Mouse (Mus musculus) hindbrain, postnatal 0 days (tissue): ENCODE results near the gene Lipf. TPM values are rescaled to one million over a fixed set of nuclear protein-coding genes. Genes with fewer than 3 reads are reported as not detected.

ENCODE experiments used
- ATAC-seq: fragments of 200-750 bp; cut with Nextera tagmentation; 2 replicates; pipeline ENCODE4 v1.8.0; 2017; ENCODE audit warnings: mild to moderate bottlenecking, moderate TSS enrichment, moderate library complexity
- DNase-seq: peaks from one replicate; pipeline ENCODE4 v3.0.0-alpha.2; 2015; ENCODE audit warnings: low spot score
- H3K27ac ChIP-seq: fragments of 300-500 bp; sonication (generic); 2 replicates; pipeline ENCODE4 v1.5.1; 2014; ENCODE audit warnings: mild to moderate bottlenecking
- H3K27me3 ChIP-seq: fragments of 300-500 bp; sonication (generic); 2 replicates; pipeline ENCODE4 v1.6.1; 2014; ENCODE audit warnings: low read length, mixed read lengths; ENCODE audit not compliant: insufficient read depth
- H3K36me3 ChIP-seq: fragments of 300-500 bp; sonication (generic); 2 replicates; pipeline ENCODE4 v1.6.1; 2014; ENCODE audit warnings: low read length, mixed read lengths; ENCODE audit not compliant: insufficient read depth
- H3K4me1 ChIP-seq: fragments of 300-500 bp; sonication (generic); 2 replicates; pipeline ENCODE4 v1.6.1; 2014; ENCODE audit warnings: antibody characterized with exemption, low read length, mixed read lengths; ENCODE audit not compliant: insufficient read depth
- H3K4me2 ChIP-seq: fragments of 300-500 bp; sonication (generic); 2 replicates; pipeline ENCODE4 v1.6.1; 2014; ENCODE audit warnings: low read depth, mild to moderate bottlenecking, low read length, moderate library complexity, mixed read lengths
- H3K4me3 ChIP-seq: fragments of 300-500 bp; sonication (generic); 2 replicates; pipeline ENCODE4 v1.5.1; 2014; ENCODE audit warnings: low read length
- H3K9ac ChIP-seq: fragments of 300-500 bp; sonication (generic); replicated peaks from 2 replicates; pipeline ENCODE4 v1.6.1; 2014; ENCODE audit warnings: mild to moderate bottlenecking, low read length, moderate library complexity, mixed read lengths
- H3K9me3 ChIP-seq: fragments of 300-500 bp; sonication (generic); 2 replicates; pipeline ENCODE4 v1.6.1; 2016; ENCODE audit warnings: low read length, mixed read lengths
- CTCF ChIP-seq: IDR thresholded peaks from 2 replicates; pipeline ENCODE4 v1.5.1; 2016; ENCODE audit warnings: antibody characterized with exemption, control low read depth, low read depth
- WGBS: fragments of 180-500 bp; shearing (Covaris S2); extraction: QIAGEN DNeasy Blood & Tissue Kit; methylation state at CpG from one replicate; pipeline ENCODE4 v1.1.7; 2014; 5-methylcytosine and 5-hydroxymethylcytosine counted together
- polyA plus RNA-seq: library from polyadenylated mRNA; unstranded; fragments of >200 nt; fragmentation: Nextera tagmentation; extraction: Ambion mirVana; gene quantifications from 2 replicates; pipeline ENCODE4 v1.2.1, GENCODE M21; 2015
- total RNA-seq: library from RNA; depleted of rRNA; stranded (reverse); fragments of >200 nt; gene quantifications from 2 replicates; pipeline ENCODE4 v1.2.3, GENCODE M21; 2014; rRNA removed

Lipf gene
- total RNA-seq (not detected in 2 replicates), polyA plus RNA-seq (not detected in 2 replicates)

DNA sequence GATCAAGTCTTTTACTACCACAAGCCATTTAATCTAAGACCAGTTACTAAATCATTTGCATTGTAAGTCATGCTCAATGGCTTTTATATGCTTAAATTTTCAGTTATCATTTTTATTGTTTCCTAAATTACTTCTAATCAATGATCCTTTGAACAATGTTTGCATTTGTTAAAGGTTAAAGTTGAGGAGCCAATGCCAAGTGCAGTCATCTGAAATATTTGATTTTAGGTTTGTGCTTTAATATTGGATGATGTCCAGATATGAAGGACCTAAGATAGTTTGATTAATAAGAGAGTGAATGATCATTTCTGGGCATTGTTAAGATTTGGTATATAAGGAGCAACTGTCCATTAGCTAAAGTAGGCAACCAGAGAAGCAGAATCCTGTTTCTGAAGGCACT is at the start of gene Lipf:
Lipf (plus strand) TSS at position 301 of the 400 bp plus-strand sequence.
- H3K4me1 ChIP-seq: no peaks in the 10 kb centered on the region
- no peak for TF ChIP-seq CTCF
- ATAC-seq: no peak
- H3K27ac ChIP-seq: no peak within 1 kb of the TSS
- H3K9ac ChIP-seq: no peak within 1 kb of the TSS
- H3K4me2 ChIP-seq: no peak within 1 kb of the TSS
- H3K9me3 ChIP-seq: no peaks in the 10 kb centered on the region
- DNase-seq: no peak
- H3K4me3 ChIP-seq: no peak within 1 kb of the TSS
- H3K27me3 ChIP-seq: no peaks in the 10 kb centered on the region
- no peaks in the 10 kb centered on the region for H3K36me3 ChIP-seq

DNA sequence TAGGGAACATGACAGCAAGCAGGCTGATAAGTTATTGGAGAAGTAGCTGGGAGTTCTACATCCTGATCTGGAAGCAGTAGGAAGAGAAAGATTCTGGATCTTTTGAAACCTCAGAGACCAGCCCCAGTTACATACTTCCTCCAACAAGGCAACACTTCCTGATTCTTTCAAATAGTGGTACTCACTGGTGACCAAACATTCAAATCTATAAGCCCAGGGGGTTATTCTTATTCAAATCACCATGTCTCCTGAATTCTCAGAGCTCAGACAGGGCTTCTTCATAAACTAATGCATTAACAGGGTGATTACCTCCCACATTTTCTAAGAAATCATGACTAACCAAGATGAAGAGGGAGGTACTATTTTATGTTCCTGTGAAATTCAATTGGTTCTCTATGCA is 36.9 kb upstream of the Lipf start:
- no peaks in the 10 kb centered on the region for H3K27me3 ChIP-seq
- no peak overlapping the region for H3K4me3 ChIP-seq
- H3K36me3 ChIP-seq: no peaks in the 10 kb centered on the region
- TF ChIP-seq CTCF: no peak
- H3K9me3 ChIP-seq: no peaks in the 10 kb centered on the region
- no peak overlapping the region for H3K9ac ChIP-seq
- no peak for DNase-seq
- H3K4me2 ChIP-seq: no peak overlapping the region
- no peak overlapping the region for H3K27ac ChIP-seq
- no peaks in the 10 kb centered on the region for H3K4me1 ChIP-seq
- no peak for ATAC-seq

DNA sequence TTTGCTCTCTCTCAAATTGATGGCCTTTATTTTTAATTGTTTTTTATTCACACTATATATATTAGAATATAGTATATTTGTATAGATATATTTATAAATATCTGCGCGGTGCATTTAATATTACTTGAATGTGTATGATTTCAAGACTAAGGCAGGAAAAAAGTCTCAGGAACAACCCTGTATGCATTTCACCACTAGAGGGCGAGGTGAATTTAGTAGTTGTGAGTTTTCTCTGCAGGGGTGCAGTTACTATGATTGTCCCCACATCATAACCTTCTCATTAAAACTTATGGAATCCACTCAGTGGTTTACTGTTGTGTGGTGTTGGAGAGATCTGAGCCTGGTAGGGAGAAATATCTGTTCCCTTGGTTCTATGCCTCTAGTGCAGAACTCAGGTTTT is 18.0 kb downstream of the Lipf start:
- Histone ChIP-seq H3K9me3 (no peaks in the 10 kb centered on the region), H3K36me3 (no peaks in the 10 kb centered on the region), H3K27ac (no peak overlapping the region), H3K4me2 (no peak overlapping the region), H3K27me3 (no peaks in the 10 kb centered on the region), H3K4me3 (no peak overlapping the region), H3K4me1 (no peaks in the 10 kb centered on the region), H3K9ac (no peak overlapping the region)
- peak; percentile 55 for TF ChIP-seq CTCF
- ATAC-seq (no peak), DNase-seq (peak; percentile 42)
- WGBS: 52% methylated on average over 3 of the region's 3 CpGs

DNA sequence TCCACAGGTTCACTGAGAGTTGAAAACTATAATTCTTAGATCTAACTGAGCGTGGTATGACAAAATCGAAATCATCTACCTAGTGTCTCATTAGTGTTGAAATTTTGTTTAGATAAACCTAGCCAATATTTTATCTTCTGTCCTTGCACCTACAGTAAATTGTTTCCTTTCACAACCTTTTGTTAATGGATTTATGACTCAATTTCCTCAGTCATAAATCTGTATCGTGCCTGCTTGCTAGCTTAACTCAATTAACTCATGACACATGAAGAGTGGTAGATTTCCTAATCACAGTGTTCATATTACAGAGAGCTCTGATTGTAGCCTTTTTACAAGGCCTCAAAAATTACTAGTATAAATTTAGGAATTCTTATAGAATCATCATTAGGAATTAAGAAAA is 22.1 kb downstream of the Lipf start:
- ATAC-seq (no peak), DNase-seq (no peak)
- TF ChIP-seq CTCF: no peak
- Histone ChIP-seq H3K27ac (no peak overlapping the region), H3K4me3 (no peak overlapping the region), H3K4me1 (no peaks in the 10 kb centered on the region), H3K4me2 (no peak overlapping the region), H3K9ac (no peak overlapping the region), H3K36me3 (no peaks in the 10 kb centered on the region), H3K27me3 (no peaks in the 10 kb centered on the region), H3K9me3 (no peaks in the 10 kb centered on the region)
- WGBS: 85% methylated on average over 3 of the region's 3 CpGs

DNA sequence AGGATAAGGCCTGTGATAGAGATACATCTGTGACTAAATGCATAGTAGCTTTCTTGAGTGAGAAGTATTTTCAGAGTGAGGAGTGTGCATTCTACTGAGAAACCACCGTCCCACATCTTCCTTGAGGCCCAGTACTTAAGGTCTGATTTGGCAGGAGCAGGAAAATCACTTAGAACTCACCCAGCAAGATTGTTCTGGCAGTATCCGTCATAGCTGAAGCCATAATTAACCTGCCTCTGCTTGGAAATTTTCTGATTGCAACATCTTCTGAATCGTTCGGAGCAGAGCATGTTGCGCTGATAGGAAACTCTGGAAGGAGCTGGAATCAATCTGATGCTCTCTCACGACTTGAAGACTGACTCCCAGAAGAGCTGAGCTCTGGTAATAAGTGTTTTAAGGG is 47.0 kb downstream of the Lipf start, which contains the start of gene Lipk:
Lipk (plus strand) TSS at position 289 of the 400 bp plus-strand sequence.
- Histone ChIP-seq H3K27me3 (no peaks in the 10 kb centered on the region), H3K4me1 (no peaks in the 10 kb centered on the region), H3K9me3 (no peaks in the 10 kb centered on the region), H3K4me3 (no peak within 1 kb of the TSS), H3K4me2 (no peak within 1 kb of the TSS), H3K9ac (no peak within 1 kb of the TSS), H3K27ac (no peak within 1 kb of the TSS), H3K36me3 (no peaks in the 10 kb centered on the region)
- ATAC-seq (no peak), DNase-seq (no peak)
- no peak for TF ChIP-seq CTCF
- 85% methylated on average over 6 of the region's 6 CpGs for WGBS

DNA sequence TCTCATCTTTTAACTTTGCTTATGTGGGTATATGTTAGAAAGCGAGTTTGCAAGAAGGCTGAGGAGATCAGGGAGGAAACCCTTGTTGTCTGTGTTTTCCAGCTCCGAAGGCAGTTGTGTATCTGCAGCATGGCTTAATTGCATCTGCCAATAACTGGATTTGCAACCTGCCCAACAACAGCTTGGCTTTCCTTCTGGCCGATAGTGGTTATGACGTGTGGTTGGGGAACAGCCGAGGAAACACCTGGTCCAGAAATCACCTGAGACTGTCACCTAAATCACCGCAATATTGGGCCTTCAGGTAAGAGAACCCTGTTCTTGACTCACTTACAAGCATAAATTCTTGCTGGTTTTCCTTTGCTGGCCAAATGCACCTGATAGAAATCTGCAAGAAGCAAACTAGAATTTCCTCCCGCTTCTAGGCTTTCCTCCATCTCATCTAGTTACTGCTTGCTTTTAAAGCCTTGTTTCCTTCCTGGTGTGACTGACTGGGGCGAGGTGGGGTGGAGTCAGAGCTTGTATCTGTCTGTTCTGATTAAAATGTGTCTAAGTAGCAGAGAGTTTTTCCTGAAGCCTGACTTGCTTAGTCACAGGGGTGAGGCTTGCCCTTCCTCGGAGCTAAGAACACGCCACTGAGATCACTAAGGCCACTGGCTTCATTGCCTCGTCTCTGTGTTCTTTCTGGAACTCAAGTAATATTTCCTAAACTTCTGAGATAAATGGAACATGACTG is 60.6 kb downstream of the Lipf start:
- H3K4me3 ChIP-seq: no peak overlapping the region
- H3K9ac ChIP-seq: no peak overlapping the region
- H3K27me3 ChIP-seq: no peaks in the 10 kb centered on the region
- DNase-seq (no peak), ATAC-seq (no peak)
- no peak overlapping the region for H3K27ac ChIP-seq
- WGBS: 85% methylated on average over 11 of the region's 11 CpGs
- no peaks in the 10 kb centered on the region for H3K9me3 ChIP-seq
- no peaks in the 10 kb centered on the region for H3K4me1 ChIP-seq
- no peaks in the 10 kb centered on the region for H3K36me3 ChIP-seq
- no peak for TF ChIP-seq CTCF
- H3K4me2 ChIP-seq: no peak overlapping the region

DNA sequence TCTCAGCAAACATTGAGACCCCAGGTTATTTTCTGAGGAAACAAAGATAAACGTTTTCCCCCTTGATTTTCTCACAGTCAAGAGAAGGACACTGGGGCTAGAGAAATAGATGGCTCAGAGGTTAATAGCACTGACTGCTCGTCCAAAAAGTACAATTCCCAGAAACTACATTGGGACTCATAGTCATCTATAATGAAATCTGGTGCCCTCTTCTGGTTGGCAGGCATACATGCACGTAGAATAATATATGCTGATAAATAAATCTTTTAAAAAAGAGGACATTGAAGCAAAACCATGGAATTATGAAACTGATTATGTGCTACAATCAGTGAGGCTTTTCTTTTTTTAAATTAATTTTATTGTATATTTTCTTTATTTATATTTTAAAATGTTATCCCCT is 61.8 kb downstream of the Lipf start:
- Histone ChIP-seq H3K27me3 (no peaks in the 10 kb centered on the region), H3K4me1 (no peaks in the 10 kb centered on the region), H3K4me2 (no peak overlapping the region), H3K9ac (no peak overlapping the region), H3K27ac (no peak overlapping the region), H3K4me3 (no peak overlapping the region), H3K9me3 (no peaks in the 10 kb centered on the region), H3K36me3 (no peaks in the 10 kb centered on the region)
- ATAC-seq: no peak
- peak; percentile 56 for DNase-seq
- 47% methylated on average over 3 of the region's 3 CpGs for WGBS
- peak; percentile 61 for TF ChIP-seq CTCF

Other genes starting within 250 kb of the Lipf start
- 0.11 and 0.26 TPM in 2 replicates for gene Lipo2, start 209.8 kb upstream of the Lipf start, total RNA-seq
- gene Lipo2, start 209.8 kb upstream of the Lipf start, polyA plus RNA-seq: 0.70 and 1.3 TPM in 2 replicates
- 9.1 and 10.5 TPM in 2 replicates for gene Lipo3, start 199.2 kb upstream of the Lipf start, total RNA-seq
- 13.0 and 13.7 TPM in 2 replicates for gene Lipo3, start 199.2 kb upstream of the Lipf start, polyA plus RNA-seq
- not detected in 2 replicates for gene Lipo1, start 173.7 kb upstream of the Lipf start, total RNA-seq
- gene Lipo1, start 173.7 kb upstream of the Lipf start, polyA plus RNA-seq: not detected in 2 replicates
- gene Lipk, start 47.1 kb downstream of the Lipf start, total RNA-seq: not detected in 2 replicates
- gene Lipk, start 47.1 kb downstream of the Lipf start, polyA plus RNA-seq: 0.06 and 0.14 TPM in 2 replicates
- not detected in 2 replicates for gene Lipn, start 106.2 kb downstream of the Lipf start, total RNA-seq
- gene Lipn, start 106.2 kb downstream of the Lipf start, polyA plus RNA-seq: not detected in 2 replicates
- gene Lipm, start 139.7 kb downstream of the Lipf start, total RNA-seq: 0.16 TPM in 1 of 2 replicates, not detected in the other
- gene Lipm, start 139.7 kb downstream of the Lipf start, polyA plus RNA-seq: not detected in 2 replicates
- gene Ankrd22, start 204.9 kb downstream of the Lipf start, total RNA-seq: not detected in 2 replicates
- not detected in 2 replicates for gene Ankrd22, start 204.9 kb downstream of the Lipf start, polyA plus RNA-seq
- gene Stambpl1, start 231.0 kb downstream of the Lipf start, total RNA-seq: 16.1 and 21.2 TPM in 2 replicates
- 19.4 and 19.5 TPM in 2 replicates for gene Stambpl1, start 231.0 kb downstream of the Lipf start, polyA plus RNA-seq